Mouse (Mus musculus) c-Kit-positive CD71-positive TER-119-negative erythroid progenitor cells, embryonic 14.5 days (primary cell): ENCODE data around the gene Pcnt.

Source experiments
- DNase-seq: peaks from one replicate; pipeline ENCODE4 v3.0.0-alpha.2; 2013; ENCODE audit warnings: low read depth

Pcnt gene

GRCm38 (mm10) chr10:76408520-76408919 is 34.1 kb downstream of the Pcnt start:
- no peak for DNase-seq

- no peak for DNase-seq
These were observed 50.0 kb downstream of the Pcnt start for GRCm38 (mm10) chr10:76392596-76392995.

GRCm38 (mm10) chr10:76391786-76392185 is 50.8 kb downstream of the Pcnt start:
- peak; percentile 11 for DNase-seq

GRCm38 (mm10) chr10:76391166-76391565 is 51.4 kb downstream of the Pcnt start:
- no peak for DNase-seq

- no peak for DNase-seq
These were observed 67.6 kb downstream of the Pcnt start for GRCm38 (mm10) chr10:76374981-76375380.

GRCm38 (mm10) chr10:76371736-76372135 is 70.8 kb downstream of the Pcnt start:
- DNase-seq: no peak

GRCm38 (mm10) chr10:76368766-76369165 is 73.8 kb downstream of the Pcnt start:
- no peak for DNase-seq

GRCm38 (mm10) chr10:76363233-76363632 is 79.4 kb downstream of the Pcnt start:
- no peak for DNase-seq

GRCm38 (mm10) chr10:76358468-76358867 is 84.1 kb downstream of the Pcnt start:
- no peak for DNase-seq

GRCm38 (mm10) chr10:76357286-76357875 is 85.2 kb downstream of the Pcnt start:
- no peak for DNase-seq

GRCm38 (mm10) chr10:76354974-76355373 is 87.6 kb downstream of the Pcnt start:
- no peak for DNase-seq

GRCm38 (mm10) chr10:76353986-76354385 is 88.6 kb downstream of the Pcnt start:
- DNase-seq: no peak

GRCm38 (mm10) chr10:76351953-76352352 is 90.6 kb downstream of the Pcnt start:
- no peak for DNase-seq

- DNase-seq: peak; percentile 74
These were observed 96.0 kb downstream of the Pcnt start for GRCm38 (mm10) chr10:76346589-76346988.

- peak; percentile 46 for DNase-seq
These were observed 96.5 kb downstream of the Pcnt start for GRCm38 (mm10) chr10:76346043-76346491.

GRCm38 (mm10) chr10:76345540-76345902 is 97.1 kb downstream of the Pcnt start:
- DNase-seq: peak; percentile 39

- peak; percentile 73 for DNase-seq
These were observed 97.7 kb downstream of the Pcnt start, which contains the start of gene Dip2a for GRCm38 (mm10) chr10:76344711-76345539. Dip2a (minus strand) TSS chr10:76345291.

- DNase-seq: no peak
These were observed 108.2 kb downstream of the Pcnt start for GRCm38 (mm10) chr10:76334350-76334749.

GRCm38 (mm10) chr10:76332040-76332439 is 110.5 kb downstream of the Pcnt start:
- DNase-seq: no peak

- DNase-seq: no peak
These were observed 113.5 kb downstream of the Pcnt start for GRCm38 (mm10) chr10:76329093-76329492.

- DNase-seq: no peak
These were observed 114.0 kb downstream of the Pcnt start for GRCm38 (mm10) chr10:76328574-76328973.

- DNase-seq: no peak
These were observed 116.1 kb downstream of the Pcnt start for GRCm38 (mm10) chr10:76326304-76327006.

- DNase-seq: no peak
These were observed 125.0 kb downstream of the Pcnt start for GRCm38 (mm10) chr10:76317623-76318022.
